Mouse (Mus musculus) kidney, embryonic 16.5 days (tissue): ENCODE measurements at regions not wholly inside any gene's neighbourhood (a gene's known extent, or its start where the extent isn't known, plus 50 kb on each side); places are given as distances from the start of the nearest gene placed in this dataset.

ENCODE experiments used
- ATAC-seq: fragments of 200-750 bp; cut with Nextera tagmentation; 2 replicates; pipeline ENCODE4 v1.8.0; 2017; ENCODE audit warnings: moderate TSS enrichment; ENCODE audit not compliant: low FRiP score, low TSS enrichment
- H3K27ac ChIP-seq: fragments of 300-500 bp; sonication (generic); 2 replicates; pipeline ENCODE4 v1.5.1; 2014; ENCODE audit warnings: low read length
- H3K27me3 ChIP-seq: fragments of 300-500 bp; sonication (generic); 2 replicates; pipeline ENCODE4 v1.6.1; 2014; ENCODE audit warnings: low read length, control low read depth, mixed read lengths; ENCODE audit not compliant: insufficient read depth
- H3K36me3 ChIP-seq: fragments of 300-500 bp; sonication (generic); 2 replicates; pipeline ENCODE4 v1.6.1; 2014; ENCODE audit warnings: low read length, control low read depth, mixed read lengths; ENCODE audit not compliant: insufficient read depth
- H3K4me1 ChIP-seq: fragments of 300-500 bp; sonication (generic); 2 replicates; pipeline ENCODE4 v1.6.1; 2014; ENCODE audit warnings: low read length, control low read depth, mixed read lengths; ENCODE audit not compliant: insufficient read depth
- H3K4me2 ChIP-seq: fragments of 300-500 bp; sonication (generic); replicated peaks from 2 replicates; pipeline ENCODE4 v1.6.1; 2014; ENCODE audit warnings: low read depth, low read length
- H3K4me3 ChIP-seq: fragments of 300-500 bp; sonication (generic); 2 replicates; pipeline ENCODE4 v1.5.1; 2014; ENCODE audit warnings: mild to moderate bottlenecking, low read length
- H3K9ac ChIP-seq: fragments of 300-500 bp; sonication (generic); replicated peaks from 2 replicates; pipeline ENCODE4 v1.6.1; 2014; ENCODE audit warnings: low read length
- H3K9me3 ChIP-seq: fragments of 300-500 bp; sonication (generic); 2 replicates; pipeline ENCODE4 v1.6.1; 2016; ENCODE audit warnings: low read length, control low read depth
- WGBS: fragments of 180-500 bp; shearing (Covaris S2); extraction: QIAGEN DNeasy Blood & Tissue Kit; methylation state at CpG from one replicate; pipeline ENCODE4 v1.1.7; 2014; 5-methylcytosine and 5-hydroxymethylcytosine counted together

GRCm38 (mm10) chr1:183763864-183764726 is 249.0 kb upstream of the Dusp10 start:
- Histone ChIP-seq H3K4me3 (no peak overlapping the region), H3K27me3 (no peaks in the 10 kb centered on the region), H3K4me2 (no peak overlapping the region), H3K9me3 (no peaks in the 10 kb centered on the region), H3K9ac (no peak overlapping the region), H3K27ac (peak overlapping the region; percentile 62; the same call in 1 of the 2 replicates), H3K4me1 (peaks cover 8% of the 10 kb centered on the region; the same call in 1 of the 2 replicates), H3K36me3 (no peaks in the 10 kb centered on the region)
- WGBS, result 47% methylated on average over 11 of the region's 11 CpGs
- peak; percentile 97 for ATAC-seq

GRCm38 (mm10) chr1:183772844-183773243 is 240.3 kb upstream of the Dusp10 start:
- H3K9ac ChIP-seq, result no peak overlapping the region
- ATAC-seq, result no peak
- H3K27me3 ChIP-seq, result no peaks in the 10 kb centered on the region
- WGBS, result 86% methylated on average over 6 of the region's 6 CpGs
- no peaks in the 10 kb centered on the region for H3K9me3 ChIP-seq
- H3K4me1 ChIP-seq, result no peaks in the 10 kb centered on the region
- no peak overlapping the region for H3K4me2 ChIP-seq
- no peaks in the 10 kb centered on the region for H3K36me3 ChIP-seq
- no peak overlapping the region for H3K4me3 ChIP-seq
- H3K27ac ChIP-seq, result no peak overlapping the region

DNA sequence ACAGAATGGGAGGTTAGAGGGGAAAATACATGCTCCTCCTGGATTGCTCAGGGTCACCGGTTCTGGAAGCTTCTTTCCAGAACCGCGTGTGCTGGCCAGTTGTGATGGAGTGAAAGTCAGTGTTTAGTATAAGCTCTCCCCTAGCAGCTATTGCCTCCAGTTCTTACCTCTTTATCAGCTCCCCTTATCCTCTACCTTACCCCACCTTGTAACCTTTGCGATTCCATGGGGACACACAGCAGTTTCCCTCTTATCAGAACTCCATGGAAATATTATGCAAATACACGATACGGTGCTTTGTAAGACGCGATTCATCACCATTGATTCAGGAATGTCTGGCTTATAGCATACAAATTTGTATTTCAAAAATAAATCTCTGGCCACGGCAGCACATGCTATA is 232.9 kb upstream of the Dusp10 start:
- H3K36me3 ChIP-seq, result no peaks in the 10 kb centered on the region
- H3K27ac ChIP-seq, result no peak overlapping the region
- H3K4me1 ChIP-seq, result no peaks in the 10 kb centered on the region
- no peak overlapping the region for H3K9ac ChIP-seq
- 95% methylated on average over 9 of the region's 9 CpGs for WGBS
- H3K4me3 ChIP-seq, result no peak overlapping the region
- H3K9me3 ChIP-seq, result no peaks in the 10 kb centered on the region
- no peak overlapping the region for H3K4me2 ChIP-seq
- ATAC-seq, result no peak
- H3K27me3 ChIP-seq, result no peaks in the 10 kb centered on the region

DNA sequence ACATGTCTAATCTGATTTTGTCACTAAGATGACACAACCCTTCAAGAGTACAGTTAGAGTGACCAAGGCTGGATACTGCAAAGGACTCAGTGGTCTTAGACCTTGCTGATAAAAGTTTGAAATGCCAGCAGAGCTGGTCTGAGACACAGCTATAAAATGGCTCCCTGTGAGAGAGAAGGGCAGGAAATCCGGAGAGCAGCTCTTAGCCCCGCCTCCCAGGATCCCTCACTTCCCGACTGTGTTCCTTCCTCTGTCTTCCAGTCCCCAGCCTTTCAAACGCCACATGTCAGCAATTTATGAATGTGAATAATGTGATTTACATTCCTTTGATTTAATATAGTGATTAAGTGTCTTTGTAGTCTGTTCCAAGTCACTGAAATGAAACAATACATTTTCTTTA is 232.3 kb upstream of the Dusp10 start:
- no peak overlapping the region for H3K4me2 ChIP-seq
- no peaks in the 10 kb centered on the region for H3K4me1 ChIP-seq
- WGBS, result 39% methylated on average over 4 of the region's 4 CpGs
- no peaks in the 10 kb centered on the region for H3K36me3 ChIP-seq
- ATAC-seq, result no peak
- H3K27me3 ChIP-seq, result no peaks in the 10 kb centered on the region
- H3K9me3 ChIP-seq, result no peaks in the 10 kb centered on the region
- H3K4me3 ChIP-seq, result no peak overlapping the region
- no peak overlapping the region for H3K27ac ChIP-seq
- no peak overlapping the region for H3K9ac ChIP-seq

DNA sequence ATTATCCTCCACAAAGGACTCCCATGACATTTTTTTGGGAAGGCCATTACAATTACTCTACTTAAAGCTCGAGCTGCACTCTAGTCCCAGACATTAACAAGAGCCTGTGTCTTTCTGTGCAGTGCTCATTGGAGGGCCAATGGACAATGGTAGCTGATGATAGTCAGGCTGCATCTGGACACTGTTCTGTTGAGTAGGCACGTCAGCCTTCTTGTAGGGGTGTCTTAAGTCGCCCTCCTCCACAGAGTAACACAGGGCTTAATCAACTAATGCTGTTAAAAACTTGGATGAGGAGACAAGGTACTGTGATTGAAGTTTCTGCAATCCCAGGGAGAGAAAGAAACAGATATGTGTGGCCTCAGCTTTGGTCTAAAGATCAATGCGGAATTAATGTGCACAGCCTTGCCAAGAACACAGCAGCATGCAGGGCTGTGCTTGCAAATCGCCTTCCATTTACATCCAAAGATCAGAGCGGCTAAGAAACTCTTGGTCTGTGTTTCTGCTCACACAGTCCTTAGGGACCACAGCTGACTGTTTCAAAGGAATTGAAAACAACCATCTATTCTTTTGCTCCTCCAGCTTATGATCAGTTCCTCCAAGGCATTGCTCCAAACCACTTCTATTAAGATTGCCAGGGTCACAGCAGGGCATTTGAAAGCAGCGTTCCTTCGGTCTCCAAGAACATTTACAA is 229.5 kb upstream of the Dusp10 start:
- ATAC-seq, result no peak
- Histone ChIP-seq H3K9me3 (no peaks in the 10 kb centered on the region), H3K4me2 (no peak overlapping the region), H3K9ac (no peak overlapping the region), H3K27ac (no peak overlapping the region), H3K36me3 (no peaks in the 10 kb centered on the region), H3K27me3 (no peaks in the 10 kb centered on the region), H3K4me1 (no peaks in the 10 kb centered on the region), H3K4me3 (no peak overlapping the region)
- 78% methylated on average over 8 of the region's 8 CpGs for WGBS

DNA sequence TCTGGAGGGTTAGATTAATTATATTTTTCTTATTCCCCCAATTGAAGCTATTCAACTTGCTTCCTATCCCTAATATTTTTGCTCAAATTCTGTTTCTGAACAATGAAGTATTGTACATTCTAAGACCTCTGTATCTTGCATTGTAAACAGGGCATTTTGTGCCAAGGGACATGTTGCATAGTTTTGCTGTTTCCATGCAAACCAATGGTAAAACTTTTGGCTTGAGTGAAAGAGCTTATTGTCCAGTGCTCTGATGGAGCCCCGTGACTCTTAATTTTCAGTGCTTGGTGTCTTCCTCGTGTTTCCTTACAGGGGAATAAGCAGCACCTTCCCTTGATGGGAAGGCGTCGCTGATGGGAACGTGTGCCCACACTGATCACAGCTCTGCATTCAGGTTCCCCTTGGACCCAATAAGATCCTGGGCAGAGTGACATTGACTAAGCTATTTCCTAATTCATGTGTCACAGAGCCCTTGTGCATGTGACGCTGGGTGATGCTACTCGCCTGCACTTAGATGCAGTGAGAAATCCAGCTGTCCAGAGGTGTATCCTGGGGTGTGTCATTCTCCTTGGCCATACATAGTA is 220.8 kb upstream of the Dusp10 start:
- H3K36me3 ChIP-seq, result no peaks in the 10 kb centered on the region
- no peak overlapping the region for H3K27ac ChIP-seq
- H3K4me3 ChIP-seq, result no peak overlapping the region
- no peak overlapping the region for H3K4me2 ChIP-seq
- peaks cover 4% of the 10 kb centered on the region; the same call in 1 of the 2 replicates for H3K9me3 ChIP-seq
- no peaks in the 10 kb centered on the region for H3K27me3 ChIP-seq
- 91% methylated on average over 7 of the region's 7 CpGs for WGBS
- no peak for ATAC-seq
- H3K9ac ChIP-seq, result no peak overlapping the region
- H3K4me1 ChIP-seq, result no peaks in the 10 kb centered on the region

DNA sequence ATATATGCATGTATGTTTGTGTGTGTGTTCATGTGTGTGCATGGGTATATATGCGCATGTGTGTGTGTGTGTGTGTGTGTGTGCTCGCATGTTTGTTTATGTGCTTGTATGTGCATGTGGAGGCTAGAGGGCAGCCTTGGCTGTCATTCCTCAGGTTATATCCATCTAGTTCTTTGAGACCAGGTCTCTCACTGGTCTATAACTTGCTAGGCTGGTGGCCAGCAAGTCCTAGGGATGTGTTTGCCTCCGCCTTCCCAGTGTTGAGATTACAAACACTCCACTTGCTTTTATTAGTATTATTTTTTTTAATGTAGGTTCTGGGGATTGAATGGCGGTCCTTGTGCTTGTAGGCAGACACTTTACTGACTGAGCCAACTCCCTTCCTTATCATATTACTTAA is 219.8 kb upstream of the Dusp10 start:
- H3K4me3 ChIP-seq, result no peak overlapping the region
- no peak for ATAC-seq
- WGBS, result 72% methylated on average over 4 of the region's 4 CpGs
- peaks cover 5% of the 10 kb centered on the region; the same call in 1 of the 2 replicates for H3K9me3 ChIP-seq
- H3K27me3 ChIP-seq, result no peaks in the 10 kb centered on the region
- no peak overlapping the region for H3K9ac ChIP-seq
- no peak overlapping the region for H3K27ac ChIP-seq
- no peaks in the 10 kb centered on the region for H3K4me1 ChIP-seq
- no peak overlapping the region for H3K4me2 ChIP-seq
- H3K36me3 ChIP-seq, result no peaks in the 10 kb centered on the region

- H3K27me3 ChIP-seq, result no peaks in the 10 kb centered on the region
- no peak overlapping the region for H3K27ac ChIP-seq
- H3K9ac ChIP-seq, result no peak overlapping the region
- H3K4me3 ChIP-seq, result no peak overlapping the region
- no peak for ATAC-seq
- H3K9me3 ChIP-seq, result peaks cover 5% of the 10 kb centered on the region; the same call in 1 of the 2 replicates
- 24% methylated on average over 8 of the region's 8 CpGs for WGBS
- H3K4me1 ChIP-seq, result no peaks in the 10 kb centered on the region
- H3K4me2 ChIP-seq, result no peak overlapping the region
- no peaks in the 10 kb centered on the region for H3K36me3 ChIP-seq
Observed at GRCm38 (mm10) chr1:183793913-183794445, 219.1 kb upstream of the Dusp10 start.

DNA sequence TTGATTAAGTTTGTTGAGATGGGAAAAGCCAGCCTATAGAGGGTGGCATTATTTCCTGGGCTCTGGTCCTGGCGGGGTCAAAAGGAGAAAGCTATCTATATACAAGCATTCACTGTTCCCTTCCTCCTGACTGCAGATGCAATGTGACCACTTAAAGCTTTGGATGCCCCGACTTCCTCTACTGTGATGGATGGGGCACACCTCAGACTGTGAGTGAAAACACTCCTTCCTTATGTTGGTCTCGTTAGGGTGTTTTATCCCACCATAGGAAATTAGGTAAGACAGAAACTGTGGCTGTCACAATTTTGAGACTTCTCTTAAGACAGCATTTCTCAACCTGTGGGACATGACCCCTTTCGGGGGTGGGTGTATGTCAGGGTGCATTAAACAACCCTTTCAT is 210.8 kb upstream of the Dusp10 start:
- H3K36me3 ChIP-seq, result no peaks in the 10 kb centered on the region
- WGBS, result 79% methylated on average over 4 of the region's 4 CpGs
- no peak overlapping the region for H3K27ac ChIP-seq
- H3K27me3 ChIP-seq, result no peaks in the 10 kb centered on the region
- no peak overlapping the region for H3K4me3 ChIP-seq
- H3K9me3 ChIP-seq, result peaks cover under 1% of the 10 kb centered on the region; the same call in 1 of the 2 replicates
- no peak overlapping the region for H3K4me2 ChIP-seq
- ATAC-seq, result no peak
- no peak overlapping the region for H3K9ac ChIP-seq
- no peaks in the 10 kb centered on the region for H3K4me1 ChIP-seq
